In genomic region chr11:60867456-60867855, GRCm38 (mm10) we compare ENCODE assay signal across 23 mouse cellular contexts. TPM values are rescaled to one million over a fixed set of nuclear protein-coding genes. Genes with fewer than 3 reads are reported as not detected.
A peak's percentile ranks its signal among the peaks of the same experiment; 100 is the strongest.
DNase-seq lines count a peak whose midpoint lies in the region; TF ChIP-seq lines count a peak whose summit lies in the region.
"Had no signal": no experiment of that assay in that cellular context is flagged by ENCODE, and none has a peak within 500 bp of the region (broad histone marks: within the 10 kb centered on the region; RNA-seq: fewer than 3 reads in every experiment).

No protein-coding gene starts in this region.

- H3K27ac ChIP-seq in CH12.LX (ENCODE audit: insufficient read depth, low read depth), result no peak overlapping the region
- peak overlapping the region; percentile 25; the same call in 1 of the 2 replicates for H3K27ac ChIP-seq in brown adipose tissue, adult 24 weeks (replicated peaks; ENCODE audit: low read depth, low read length)
- H3K27ac ChIP-seq: forebrain, embryonic 13.5 days; hindbrain, embryonic 12.5 days; kidney, embryonic 15.5 days; limb, embryonic 12.5 days; liver, embryonic 13.5 days; neural tube, embryonic 13.5 days had no signal

- in situ Hi-C loops in CH12.LX (cut with MboI; ENCODE audit: low pct_ligation_motif_present, low pct_unique_long_range_greater_than_20kb, low sequenced_read_pairs), result no loop called here

- peaks cover 0 to 25% of the 10 kb centered on the region in 2 experiments; a peak in 1 of 4 replicates for H3K4me1 ChIP-seq in CH12.LX (ENCODE audit: control insufficient read depth in 1 of 2, insufficient read depth in 2 of 2)
- peaks cover 42% of the 10 kb centered on the region for H3K4me1 ChIP-seq in brown adipose tissue, adult 24 weeks (ENCODE audit: control insufficient read depth, insufficient read depth, insufficient read length, low read length)
- H3K4me1 ChIP-seq: forebrain, embryonic 13.5 days had no signal

- H3K9me3 ChIP-seq in CH12.LX (replicated peaks; ENCODE audit: low read length), result no peaks in the 10 kb centered on the region
- H3K9me3 ChIP-seq: forebrain, embryonic 13.5 days; hindbrain, embryonic 12.5 days; kidney, embryonic 15.5 days; limb, embryonic 12.5 days; liver, embryonic 13.5 days; neural tube, embryonic 13.5 days had no signal

- no peak for TF ChIP-seq EP300 in CH12.LX (IDR thresholded peaks at IDR 0.05; ENCODE audit: low read length)

- peak; percentile 45 for DNase-seq in cerebellum, adult 9-11 months
- DNase-seq in cerebellum, adult 11-12 months, result no peak
- DNase-seq in heart, adult 18-20 months, result peak; percentile 24 to 30
- no peak for DNase-seq in heart, postnatal 4 days
- no peak for DNase-seq in CH12.LX (ENCODE audit: extremely low read depth)
- no peak for DNase-seq in thymus, postnatal 25 days
- DNase-seq in adrenal gland, postnatal 25 days, result no peak
- DNase-seq: adrenal gland, adult 8-10 months; embryo, embryonic 11 days; heart, postnatal 10 days; layer of hippocampus, postnatal 36 days; liver, embryonic 13.5 days; right cerebral cortex, postnatal 25 days; spleen, adult 18-20 months had no signal

- H3K4me2 ChIP-seq in CH12.LX (ENCODE audit: insufficient read depth, low read depth, poor library complexity, severe bottlenecking), result no peak overlapping the region
- H3K4me2 ChIP-seq: forebrain, embryonic 13.5 days; heart, embryonic 11.5 days; hindbrain, embryonic 12.5 days; kidney, embryonic 15.5 days; limb, embryonic 12.5 days; liver, embryonic 13.5 days; neural tube, embryonic 13.5 days had no signal

- peaks cover 44 to 93% of the 10 kb centered on the region in 2 experiments for H3K36me3 ChIP-seq in CH12.LX (replicated peaks in 1 of 2; ENCODE audit: control insufficient read depth in 1 of 2, insufficient read depth in 1 of 2, low read length in 1 of 2)

- TF ChIP-seq RAD21 in CH12.LX (IDR thresholded peaks at IDR 0.05; ENCODE audit: low read depth, low read length), result no peak

- H3K4me3 ChIP-seq in CH12.LX (replicated peaks in 1 of 3; ENCODE audit: low read depth in 2 of 3, low read length in 2 of 3, poor library complexity in 1 of 3), result no peak overlapping the region
- no peak overlapping the region for H3K4me3 ChIP-seq in brown adipose tissue, adult 24 weeks (ENCODE audit: insufficient read depth, low read depth, low read length)
- H3K4me3 ChIP-seq: forebrain, embryonic 13.5 days; hindbrain, embryonic 12.5 days; kidney, embryonic 15.5 days; limb, embryonic 12.5 days; liver, embryonic 13.5 days; myocyte; neural tube, embryonic 13.5 days had no signal

- no peak for TF ChIP-seq POLR2A in CH12.LX (IDR thresholded peaks at IDR 0.05; ENCODE audit: low read depth, low read length)

- no peak for TF ChIP-seq CTCF in CH12.LX (conservative IDR thresholded peaks at IDR 0.05 in 1 of 2, IDR thresholded peaks at IDR 0.05 in 1 of 2; ENCODE audit: low read depth in 2 of 2, low read length in 2 of 2)

- no peaks in the 10 kb centered on the region for H3K27me3 ChIP-seq in CH12.LX (replicated peaks)
- H3K27me3 ChIP-seq: forebrain, embryonic 13.5 days; hindbrain, embryonic 12.5 days; kidney, embryonic 15.5 days; limb, embryonic 12.5 days; liver, embryonic 13.5 days; neural tube, embryonic 13.5 days; Patski had no signal

- no peak overlapping the region for H3K9ac ChIP-seq in CH12.LX (ENCODE audit: insufficient read depth, low read depth)
- H3K9ac ChIP-seq: forebrain, embryonic 13.5 days; hindbrain, embryonic 12.5 days; kidney, embryonic 15.5 days; limb, embryonic 12.5 days; liver, embryonic 13.5 days; neural tube, embryonic 13.5 days had no signal

- H3K79me2 ChIP-seq in CH12.LX (replicated peaks; ENCODE audit: control insufficient read depth, extremely low read depth, insufficient read depth, poor library complexity, severe bottlenecking), result peaks cover 98% of the 10 kb centered on the region

- dilution Hi-C loops in CH12.LX (cut with MboI; ENCODE audit: extremely low pct_ligation_motif_present, extremely low pct_unique_long_range_greater_than_20kb, low sequenced_read_pairs), result no loop called here

TF ChIP-seq in CH12.LX, 34 proteins besides CTCF, POLR2A, EP300 and RAD21:
- peak; percentile 29; the same call in 1 of the 2 replicates for TF ChIP-seq POLR2AphosphoS2 (IDR thresholded peaks at IDR 0.05; ENCODE audit: low read depth, low read length)
- TF ChIP-seq CHD1 (IDR thresholded peaks at IDR 0.05; ENCODE audit: low read depth, low read length), result no peak
TF ChIP-seq in CH12.LX: peak in this region for 1.

RNA-seq across cellular contexts. Expression of gene Tmem11, which starts 11.6 kb away (rescaled TPM):
- 10 to 100 TPM; 28.9 to 29.6 TPM for total RNA-seq in heart, adult 18-20 months (2021)
- 10 to 100 TPM; 37.5 to 43.4 TPM for total RNA-seq in heart, postnatal 4 days (2021)
- 83.0 and 83.6 TPM in 2 replicates for total RNA-seq in CH12.LX (2012; rRNA removed)
- total RNA-seq in CH12.LX (2014; rRNA removed), result 62.8 and 71.1 TPM in 2 replicates
- 112 and 117 TPM in 2 replicates for polyA plus RNA-seq in CH12.LX (2012; ENCODE audit: insufficient read length, low read depth)
- 60.2 and 63.5 TPM in 2 replicates for polyA plus RNA-seq in brown adipose tissue, adult 24 weeks (2012; ENCODE audit: insufficient read depth, insufficient read length, missing spikeins)
- total RNA-seq in adrenal gland, postnatal 25 days (2021), result 40.4 and 41.5 TPM in 2 replicates

RNA-seq across cellular contexts. Expression of gene Dhrs7b, which starts 37.0 kb away (rescaled TPM):
- 10 to 100 TPM; 24.3 TPM for total RNA-seq in heart, adult 18-20 months (2021)
- total RNA-seq in heart, postnatal 4 days (2021), result 10 to 100 TPM; 17.1 to 19.7 TPM
- total RNA-seq in CH12.LX (2012; rRNA removed) (63.5 and 63.7 TPM in 2 replicates), CH12.LX (2014; rRNA removed) (59.2 and 59.6 TPM in 2 replicates)
- 43.3 and 46.6 TPM in 2 replicates for polyA plus RNA-seq in CH12.LX (2012; ENCODE audit: insufficient read length, low read depth)
- polyA plus RNA-seq in brown adipose tissue, adult 24 weeks (2012; ENCODE audit: insufficient read depth, insufficient read length, missing spikeins), result 82.8 and 88.3 TPM in 2 replicates
- total RNA-seq in adrenal gland, postnatal 25 days (2021), result 38.7 and 49.5 TPM in 2 replicates

RNA-seq across cellular contexts. Expression of gene Natd1, which starts 47.1 kb away (rescaled TPM):
- total RNA-seq in heart, adult 18-20 months (2021), result 10 to 100 TPM in 1 of 2 experiments, 1 to 10 TPM in 1; 9.9 to 12.4 TPM
- 10 to 100 TPM; 24.4 to 27.6 TPM for total RNA-seq in heart, postnatal 4 days (2021)
- total RNA-seq in CH12.LX (2012; rRNA removed), result 3.1 and 5.0 TPM in 2 replicates
- total RNA-seq in CH12.LX (2014; rRNA removed), result 1.9 and 2.1 TPM in 2 replicates
- 4.3 and 5.2 TPM in 2 replicates for polyA plus RNA-seq in CH12.LX (2012; ENCODE audit: insufficient read length, low read depth)
- 8.6 and 11.2 TPM in 2 replicates for polyA plus RNA-seq in brown adipose tissue, adult 24 weeks (2012; ENCODE audit: insufficient read depth, insufficient read length, missing spikeins)
- 21.5 and 27.5 TPM in 2 replicates for total RNA-seq in adrenal gland, postnatal 25 days (2021)

RNA-seq across cellular contexts. Expression of gene Shmt1, which starts 55.9 kb away (rescaled TPM):
- 10 to 100 TPM; 11.9 to 13.5 TPM for total RNA-seq in heart, adult 18-20 months (2021)
- total RNA-seq in heart, postnatal 4 days (2021), result 10 to 100 TPM; 24.7 to 26.8 TPM
- total RNA-seq in CH12.LX (2012; rRNA removed), result 136 and 189 TPM in 2 replicates
- 197 and 235 TPM in 2 replicates for total RNA-seq in CH12.LX (2014; rRNA removed)
- polyA plus RNA-seq in CH12.LX (2012; ENCODE audit: insufficient read length, low read depth), result 178 TPM in 2 replicates
- polyA plus RNA-seq in brown adipose tissue, adult 24 weeks (2012; ENCODE audit: insufficient read depth, insufficient read length, missing spikeins), result 18.0 and 28.1 TPM in 2 replicates
- 82.3 and 91.4 TPM in 2 replicates for total RNA-seq in adrenal gland, postnatal 25 days (2021)

Comparison
In these comparisons a context has a peak if more than half of its experiments do, and no peak if none do; other contexts are left out.
1. DNase-seq: peak in cerebellum, adult 9-11 months (single experiment) and heart, adult 18-20 months (2 of 2); none in cerebellum, adult 11-12 months (single experiment), heart, postnatal 4 days (single experiment), CH12.LX (single experiment), thymus, postnatal 25 days (single experiment) and adrenal gland, postnatal 25 days (single experiment).